Mouse (Mus musculus): ENCODE results near the gene Msrb1. TPM values are rescaled to one million over a fixed set of nuclear protein-coding genes. Genes with fewer than 3 reads are reported as not detected.
A peak's percentile ranks its signal among the peaks of the same experiment; 100 is the strongest.
"Not testable (repeated sequence)": the region's sequence is repeated elsewhere in the genome, so short reads cannot be mapped to it uniquely, and the experiment has no call there.

The Msrb1 gene
- total RNA-seq, 4 experiments from 2014 or later = 172 to 208 (median 186) TPM

DNA sequence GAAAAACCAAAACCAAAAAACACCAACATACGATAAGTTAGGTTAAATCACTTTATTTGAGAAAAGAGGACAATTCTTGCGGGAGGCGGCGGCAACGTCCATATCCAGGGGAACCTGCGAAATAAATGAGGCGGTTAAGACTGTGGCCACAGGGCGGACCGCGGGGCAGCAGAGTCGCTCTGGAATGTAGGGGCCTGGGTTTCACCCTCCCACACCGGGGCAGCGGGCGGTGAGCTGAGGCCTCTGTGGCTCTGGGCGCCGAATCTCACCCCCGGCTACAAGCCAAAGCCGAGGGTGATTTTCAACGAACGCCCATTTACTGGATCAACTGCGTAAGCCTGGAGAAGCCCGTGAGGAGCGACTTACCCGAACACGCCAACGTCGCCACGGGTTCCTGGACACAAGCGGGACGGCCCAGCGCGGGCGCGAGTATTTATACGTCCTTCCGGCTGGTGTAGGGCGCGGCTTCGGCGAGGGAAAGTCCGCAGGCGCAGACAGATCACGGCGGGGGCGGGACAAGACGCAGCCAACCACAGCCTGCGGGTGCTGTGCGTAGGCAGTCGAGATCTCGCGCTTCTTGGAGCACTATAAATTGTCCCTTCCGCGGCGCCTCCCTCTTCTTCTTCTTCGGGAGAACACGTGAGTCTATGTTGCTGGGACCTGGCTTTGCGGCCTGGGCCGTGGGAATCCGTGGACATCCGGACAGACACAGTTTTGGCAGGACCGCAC, 16.8 kb upstream of the Msrb1 start:
- DNase-seq (ENCODE audit: low spot score) = peak; percentile 97

DNA sequence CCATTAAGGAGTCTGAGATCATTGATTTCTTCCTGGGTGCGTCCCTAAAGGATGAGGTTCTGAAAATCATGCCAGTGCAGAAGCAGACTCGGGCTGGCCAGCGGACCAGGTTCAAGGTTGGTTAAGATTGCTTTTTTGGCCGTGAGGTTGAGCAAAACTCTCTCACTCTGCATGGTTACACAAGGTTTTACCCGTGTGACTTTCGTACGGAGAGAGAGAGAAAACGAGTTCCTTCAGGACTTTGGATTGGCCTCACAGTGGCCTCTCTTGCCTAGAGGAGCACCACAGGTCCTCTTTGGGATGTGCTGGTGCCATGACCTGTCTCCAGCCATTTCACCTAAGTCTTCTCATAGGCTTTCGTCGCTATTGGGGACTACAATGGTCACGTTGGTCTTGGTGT, 15.8 kb upstream of the Msrb1 start:
- DNase-seq (ENCODE audit: low spot score) = not testable (repeated sequence)

DNA sequence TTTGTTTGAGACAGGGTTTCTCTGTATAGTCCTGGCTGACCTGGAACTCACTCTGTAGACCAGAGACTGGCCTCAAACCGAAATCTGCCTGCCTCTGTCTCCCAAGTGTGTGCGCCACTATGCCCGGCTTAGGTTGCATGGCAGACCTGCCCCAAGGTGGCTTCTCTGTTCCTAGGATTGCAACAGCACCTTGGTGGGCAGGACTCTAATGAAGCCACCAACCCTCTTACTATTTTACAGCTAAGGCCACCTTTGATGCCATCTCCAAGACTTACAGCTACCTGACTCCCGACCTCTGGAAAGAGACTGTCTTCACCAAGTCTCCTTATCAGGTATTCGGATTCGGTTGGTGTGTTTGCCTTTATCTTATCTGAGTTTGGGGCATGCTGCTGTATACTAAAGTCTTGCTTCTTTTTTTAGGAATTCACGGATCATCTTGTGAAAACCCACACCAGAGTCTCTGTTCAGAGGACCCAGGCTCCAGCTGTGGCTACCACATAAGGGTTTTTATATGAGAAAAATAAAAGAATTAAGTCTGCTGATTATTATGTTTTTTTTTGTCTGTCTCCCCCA, 15.0 kb upstream of the Msrb1 start:
- not testable (repeated sequence) for DNase-seq (ENCODE audit: low spot score)

DNA sequence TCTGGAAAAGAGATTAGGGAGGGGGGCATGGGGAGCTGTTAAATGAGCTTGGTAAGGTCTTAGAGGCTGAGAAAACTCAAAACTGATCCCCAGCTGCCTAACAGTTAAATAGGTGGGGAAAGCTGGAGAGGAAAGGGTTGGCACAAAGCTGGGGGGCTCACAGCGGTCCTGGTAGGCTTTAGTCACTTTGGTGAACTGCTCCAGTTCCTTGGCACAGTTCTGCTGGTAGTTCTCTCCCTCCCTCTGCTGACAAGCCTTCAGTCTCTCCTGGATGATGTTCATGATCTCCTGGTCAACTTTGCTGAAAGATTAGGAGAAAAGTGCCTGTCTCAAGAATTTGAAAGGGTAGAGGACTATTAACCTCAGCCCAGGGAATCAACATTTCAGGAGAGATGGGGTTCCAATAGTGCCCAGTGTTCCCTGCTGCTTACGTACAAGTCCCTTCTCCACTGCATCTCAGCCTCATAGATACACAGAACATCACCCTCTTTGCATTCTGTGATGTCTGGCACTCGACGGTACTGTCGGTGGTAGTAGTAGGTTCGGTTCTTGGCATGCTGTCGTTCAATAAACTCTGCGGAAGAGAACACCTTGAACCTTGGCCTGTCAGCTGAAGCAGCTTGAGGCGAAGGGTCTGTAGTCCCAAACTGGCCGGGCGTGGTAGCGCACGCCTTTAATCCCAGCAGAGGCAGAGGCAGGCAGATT, 14.1 kb upstream of the Msrb1 start:
- DNase-seq (ENCODE audit: low spot score) = no peak

DNA sequence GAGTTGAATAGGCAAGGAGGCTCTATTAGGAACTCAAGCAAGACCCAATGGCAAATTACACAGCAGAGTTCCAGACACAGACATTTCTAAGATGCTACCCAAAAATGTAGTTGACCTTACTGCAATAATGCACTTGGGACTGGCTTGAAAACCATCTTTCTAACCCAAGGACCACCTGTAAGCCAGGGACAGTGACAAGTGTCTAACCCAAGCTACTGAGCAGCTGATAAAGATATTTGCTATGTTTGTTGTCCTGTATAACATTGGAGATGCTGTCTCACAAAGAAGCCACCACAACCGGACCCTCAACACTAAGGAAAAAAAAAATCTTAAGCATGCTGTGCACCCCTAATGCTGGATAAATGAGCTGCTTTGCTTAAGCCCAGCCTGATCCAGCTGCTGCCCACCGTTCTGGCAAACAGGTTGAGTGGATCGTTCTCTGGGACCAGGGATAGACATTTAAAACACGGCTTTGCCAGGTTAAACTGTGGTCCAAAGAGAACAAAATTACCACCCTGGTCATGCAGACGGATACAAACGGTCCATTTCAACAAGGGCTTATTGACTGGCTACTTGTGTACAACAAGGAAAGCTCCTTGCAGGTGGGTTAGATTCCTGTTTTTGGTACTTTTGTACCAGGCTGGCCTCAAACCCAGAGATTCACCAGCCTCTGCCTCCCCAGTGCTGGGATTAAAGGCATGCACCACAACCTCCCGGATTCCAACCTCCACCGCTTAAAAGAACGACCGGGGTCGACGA, 13.1 kb upstream of the Msrb1 start:
- no peak for DNase-seq (ENCODE audit: low spot score)

- no peak for DNase-seq (ENCODE audit: low spot score)
Measured at GRCm38 (mm10) chr17:24723881-24724180, 12.6 kb upstream of the Msrb1 start.

DNA sequence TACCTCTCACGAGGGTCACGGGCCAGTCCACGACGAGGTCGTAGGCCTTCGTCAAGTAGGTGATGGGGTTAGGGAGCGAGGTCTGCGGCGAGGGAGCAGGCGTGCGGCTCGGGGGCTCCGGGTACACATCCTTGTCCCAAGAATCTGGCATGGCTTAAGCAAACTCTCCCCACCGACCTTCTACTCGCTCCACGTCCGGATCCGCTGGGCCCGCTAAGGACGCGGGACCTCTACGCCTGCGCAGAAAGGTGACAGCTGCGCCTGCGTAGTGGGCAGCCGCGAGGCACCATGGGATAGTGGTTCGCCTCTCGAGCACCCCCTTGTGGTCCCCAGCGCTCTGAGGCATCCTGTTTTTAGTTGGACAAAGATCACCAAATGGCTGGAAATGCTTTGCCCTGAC, 12.3 kb upstream of the Msrb1 start, which contains the start of gene Ndufb10:
Gene Ndufb10, minus strand, starts transcription at position 295 of the 400 bp plus-strand sequence.
- DNase-seq (ENCODE audit: low spot score) = peak; percentile 96

DNA sequence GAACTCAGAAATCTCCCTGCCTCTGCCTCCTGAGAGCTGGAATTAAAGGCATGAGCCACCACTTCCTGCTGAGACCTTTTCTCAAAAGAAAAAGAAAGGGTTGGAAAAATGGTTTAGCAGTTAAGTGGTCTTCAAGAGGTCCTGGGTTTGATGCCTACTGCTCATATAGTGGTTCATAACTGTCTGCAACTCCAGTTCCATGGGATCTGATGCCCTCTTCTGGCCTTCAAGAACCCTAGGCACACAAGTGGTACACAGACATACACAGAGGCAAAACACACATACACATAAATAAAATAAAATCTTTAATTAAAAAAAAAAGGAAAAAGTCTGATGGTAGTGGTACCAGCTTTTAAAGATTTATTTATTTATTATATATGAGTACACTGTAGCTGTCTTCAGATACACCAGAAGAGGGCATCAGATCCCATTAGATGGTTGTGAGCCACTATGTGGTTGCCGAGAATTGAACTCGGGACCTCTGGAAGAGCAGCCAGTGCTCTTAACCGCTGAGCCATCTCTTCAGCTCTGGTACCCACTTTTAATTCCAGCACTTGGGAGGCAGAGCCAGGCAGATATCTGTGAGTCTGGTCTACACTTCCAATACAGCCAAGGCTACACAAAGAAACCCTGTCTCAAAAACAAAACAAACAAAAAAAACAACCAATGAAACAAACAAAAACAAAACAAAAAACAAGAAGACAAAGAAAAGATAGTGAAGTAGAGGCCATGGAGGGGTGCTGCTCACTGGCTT, 10.6 kb upstream of the Msrb1 start:
- DNase-seq (ENCODE audit: low spot score) = no peak

DNA sequence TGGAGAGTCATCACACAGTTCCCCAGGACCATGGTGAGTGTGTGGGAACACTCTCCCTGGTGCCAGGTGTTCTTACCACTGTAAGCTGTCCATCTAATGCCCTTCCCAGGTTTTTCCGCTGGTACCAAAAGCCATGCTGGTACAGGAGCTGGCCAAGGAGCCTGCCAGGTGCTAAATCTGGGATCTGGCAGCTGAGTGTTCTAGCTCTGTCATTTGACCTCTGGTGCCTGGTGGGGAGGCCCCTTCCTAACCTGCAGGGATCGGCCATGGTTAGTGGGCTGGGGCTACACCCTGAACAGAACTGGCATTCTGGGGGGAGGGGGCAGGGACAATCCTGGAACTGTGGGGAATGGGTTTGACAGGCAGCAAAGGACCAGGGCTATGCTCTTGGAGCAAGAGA, 8.8 kb upstream of the Msrb1 start, which contains the start of gene Rpl3l:
Gene Rpl3l, plus strand, starts transcription at position 203 of the 400 bp plus-strand sequence.
- DNase-seq (ENCODE audit: low spot score) = no peak

DNA sequence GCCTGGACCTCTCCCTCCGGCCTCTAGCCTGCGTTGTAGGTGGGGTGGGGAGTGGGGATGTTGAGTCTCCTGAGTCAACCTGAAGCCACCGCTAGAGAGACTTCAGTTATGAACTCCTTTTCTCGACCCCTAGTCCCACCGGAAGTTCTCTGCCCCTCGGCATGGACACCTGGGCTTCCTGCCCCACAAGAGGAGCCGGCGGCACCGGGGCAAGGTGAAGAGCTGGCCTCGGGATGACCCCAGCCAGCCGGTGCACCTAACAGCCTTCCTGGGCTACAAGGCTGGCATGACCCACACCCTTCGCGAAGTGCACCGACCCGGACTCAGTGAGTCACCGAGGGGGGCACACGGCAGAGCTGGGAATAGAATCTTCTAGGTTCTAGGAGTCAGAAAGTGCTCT, 8.3 kb upstream of the Msrb1 start:
- DNase-seq (ENCODE audit: low spot score) = no peak

DNA sequence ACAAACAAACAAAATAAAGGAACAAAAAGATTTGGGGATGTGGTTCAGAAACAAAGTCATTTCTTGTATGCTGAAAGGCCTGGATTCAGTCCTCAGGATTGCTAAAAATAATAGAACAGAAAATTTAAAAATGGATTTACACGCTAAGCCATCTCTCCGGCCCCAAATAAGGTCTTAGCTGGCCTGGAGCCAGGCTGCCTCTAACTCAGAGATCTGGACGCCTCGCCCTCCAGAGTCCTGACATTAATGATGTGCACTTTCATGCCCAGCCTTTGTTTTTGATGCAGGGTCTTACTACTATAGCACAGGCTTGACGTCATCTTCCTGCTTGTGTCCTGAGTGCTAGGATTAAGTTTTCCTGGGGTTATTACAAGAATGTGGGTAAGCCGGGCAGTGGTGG, 7.4 kb upstream of the Msrb1 start:
- no peak for DNase-seq (ENCODE audit: low spot score)

- no peak for DNase-seq (ENCODE audit: low spot score)
Measured at GRCm38 (mm10) chr17:24730787-24731186, 5.7 kb upstream of the Msrb1 start.

DNA sequence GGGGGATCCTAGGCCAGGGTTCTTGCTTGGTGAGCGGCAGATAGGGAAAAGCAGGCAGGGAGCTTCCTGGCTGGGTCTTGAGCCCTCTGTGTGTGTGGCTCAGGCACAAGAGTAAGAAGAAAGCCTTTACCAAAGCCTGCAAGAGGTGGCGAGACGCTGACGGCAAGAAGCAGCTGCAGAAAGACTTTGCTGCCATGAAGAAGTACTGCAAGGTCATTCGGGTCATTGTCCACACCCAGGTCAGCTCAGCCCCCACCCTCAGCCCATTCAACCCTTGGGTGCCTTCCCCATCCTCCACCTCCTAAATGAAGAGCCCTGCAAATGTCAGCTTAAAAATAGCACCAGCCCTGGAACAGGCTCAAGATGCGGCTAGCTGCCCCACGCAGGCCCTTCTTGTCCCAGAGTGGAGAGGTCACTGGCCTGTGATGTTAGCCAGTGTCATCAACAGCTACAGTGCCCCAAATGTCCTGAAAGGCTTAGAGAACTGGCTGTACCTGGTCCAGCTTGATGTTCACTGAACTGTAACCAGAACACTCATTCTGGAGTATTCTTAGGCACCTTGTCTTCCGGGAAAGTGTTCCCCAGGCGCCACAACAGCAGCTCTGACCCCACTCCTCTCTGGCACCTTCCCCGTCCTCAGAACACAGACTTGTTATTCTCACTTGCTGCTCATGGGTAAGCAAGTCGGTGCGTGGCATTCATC, 4.1 kb upstream of the Msrb1 start:
- DNase-seq (ENCODE audit: low spot score) = peak; percentile 63

GRCm38 (mm10) chr17:24733434-24734050, 2.9 kb upstream of the Msrb1 start:
- no peak for DNase-seq (ENCODE audit: low spot score)

- no peak for DNase-seq (ENCODE audit: low spot score)
Measured at GRCm38 (mm10) chr17:24734513-24734912, 1.9 kb upstream of the Msrb1 start.

GRCm38 (mm10) chr17:24735446-24735845, 996 bp upstream of the Msrb1 start:
- no peak for DNase-seq (ENCODE audit: low spot score)

- DNase-seq (ENCODE audit: low spot score) = no peak
Measured at GRCm38 (mm10) chr17:24737135-24737810, 831 bp downstream of the Msrb1 start.

- DNase-seq (ENCODE audit: low spot score) = no peak
Measured at GRCm38 (mm10) chr17:24738238-24738637, 1.8 kb downstream of the Msrb1 start.

- DNase-seq (ENCODE audit: low spot score) = no peak
Measured at GRCm38 (mm10) chr17:24739926-24740325, 3.5 kb downstream of the Msrb1 start.

DNA sequence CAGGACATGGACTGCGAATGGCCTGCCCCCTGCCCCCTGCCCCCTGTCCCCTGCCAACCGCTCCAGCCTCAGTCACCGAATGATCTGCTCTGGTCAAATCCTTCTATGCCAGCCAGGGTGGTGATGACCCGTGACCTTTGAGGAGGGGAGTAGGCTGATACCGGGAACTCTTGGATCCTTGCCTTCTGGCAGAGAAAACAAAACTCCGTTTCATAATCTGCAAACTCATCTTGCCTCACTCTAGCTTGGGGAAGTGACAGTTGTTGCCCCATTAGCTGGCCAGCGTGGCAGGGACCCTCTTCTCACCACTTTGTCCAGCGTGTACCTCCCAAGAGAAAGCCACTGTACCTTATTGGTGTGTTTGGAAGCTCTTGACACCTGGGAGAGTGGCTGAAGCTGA, 5.9 kb downstream of the Msrb1 start:
- DNase-seq (ENCODE audit: low spot score) = no peak
